Mouse (Mus musculus): ENCODE results near the gene Adnp. TPM values are rescaled to one million over a fixed set of nuclear protein-coding genes. Genes with fewer than 3 reads are reported as not detected.
A peak's percentile ranks its signal among the peaks of the same experiment; 100 is the strongest.

The Adnp gene
- total RNA-seq, 2 experiments from 2014 or later, result 14.4 to 15.6 TPM

DNA sequence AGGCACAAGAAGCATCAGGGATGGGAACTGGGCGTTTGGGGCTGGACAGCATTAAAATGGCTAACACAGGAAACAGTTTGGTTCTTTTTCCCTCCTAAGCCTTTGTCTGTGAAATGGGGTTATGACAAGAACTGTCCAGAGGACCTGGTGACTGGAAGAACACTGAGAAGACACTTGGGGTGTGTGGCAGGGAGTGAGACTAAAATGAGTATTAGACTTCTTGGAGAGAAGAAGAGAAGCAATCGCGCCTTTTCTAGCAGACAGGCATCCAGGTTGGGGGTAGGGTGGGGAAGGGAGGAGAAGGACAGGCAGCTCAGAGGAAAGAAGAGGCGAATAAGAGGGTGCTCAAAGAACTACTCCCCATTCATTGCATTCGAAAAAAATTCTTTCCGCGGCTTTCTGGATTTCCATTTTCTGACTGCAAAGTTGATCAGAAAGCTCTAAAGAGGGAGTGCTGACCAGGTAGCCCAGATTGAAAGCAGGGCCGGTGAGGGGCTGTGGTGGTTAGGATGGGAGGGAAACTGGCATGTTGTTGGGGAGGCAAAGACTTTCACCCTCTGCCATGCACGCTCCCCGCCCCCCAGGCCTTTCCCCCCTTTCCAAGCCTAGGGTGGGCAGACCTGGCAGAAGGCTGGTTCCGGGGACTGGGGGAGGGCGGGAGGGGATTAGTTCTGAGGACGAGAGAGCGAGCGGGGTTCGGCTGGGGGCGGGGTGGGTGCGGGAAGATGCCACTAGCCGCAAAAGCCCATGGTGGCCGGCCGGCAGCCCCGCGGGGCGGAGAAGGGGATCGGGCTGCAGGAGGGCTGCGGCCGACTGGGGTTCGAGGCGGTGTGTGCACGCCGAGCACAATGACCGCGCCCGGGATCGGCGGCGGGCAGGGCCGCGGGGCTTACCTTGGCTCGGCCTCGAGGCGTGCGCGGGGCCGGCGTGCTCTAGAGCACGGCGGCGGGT lies 956 bp downstream of the Adnp start:
- DNase-seq (ENCODE audit: low spot score), result no peak

DNA sequence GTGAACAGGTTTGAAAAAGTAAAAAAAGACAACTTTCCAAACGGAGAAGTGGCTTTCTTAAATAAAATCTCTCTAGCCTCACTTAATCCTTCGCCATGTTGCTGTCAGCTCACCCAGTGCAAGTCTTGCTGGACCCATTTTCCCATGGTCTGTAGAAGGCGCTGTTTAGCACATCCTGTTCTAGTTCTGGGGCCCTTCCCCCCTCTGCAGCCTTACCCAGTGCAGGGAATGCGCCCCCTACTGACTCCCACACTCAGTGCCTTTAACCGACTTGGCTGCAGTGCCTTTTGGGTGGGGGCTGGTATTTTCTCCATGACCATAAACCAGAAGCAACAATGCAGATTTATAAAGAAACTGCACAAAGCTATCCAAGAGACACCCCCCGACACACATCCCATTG lies 1.6 kb downstream of the Adnp start:
- peak; percentile 80 for DNase-seq (ENCODE audit: low spot score)

- DNase-seq (ENCODE audit: low spot score), result no peak
Measured at GRCm38 (mm10) chr2:168204476-168204999, 2.4 kb downstream of the Adnp start.

DNA sequence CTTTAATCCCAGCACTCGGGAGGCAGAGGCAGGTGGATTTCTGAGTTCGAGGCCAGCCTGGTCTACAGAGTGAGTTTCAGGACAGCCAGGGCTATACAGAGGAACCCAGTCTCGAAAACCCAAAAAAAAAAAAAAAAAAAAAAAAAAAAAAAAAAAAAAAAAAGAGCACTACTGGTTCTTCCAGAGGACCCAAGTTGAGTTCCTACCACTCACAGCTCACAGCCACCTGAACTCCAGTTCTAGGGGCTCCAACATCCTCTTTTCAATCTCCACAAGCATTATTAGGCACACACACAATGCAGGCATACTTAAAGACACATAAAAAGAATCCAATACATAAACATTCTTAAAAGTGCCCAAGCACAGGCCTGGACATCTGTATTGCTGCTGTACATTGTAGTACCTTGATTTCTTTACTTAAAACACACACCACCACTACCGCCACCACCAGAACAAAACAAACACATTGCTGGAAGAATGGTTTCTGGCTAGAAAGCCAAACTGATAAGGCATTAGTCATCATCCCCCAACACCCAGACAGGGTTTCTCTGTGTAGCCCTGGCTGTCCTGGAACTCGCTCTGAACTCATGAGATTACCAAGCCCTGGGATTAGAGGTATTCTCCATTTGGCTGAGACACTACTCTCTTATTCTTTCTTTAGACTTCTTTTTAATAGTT lies 6.8 kb downstream of the Adnp start:
- DNase-seq (ENCODE audit: low spot score), result no peak

- DNase-seq (ENCODE audit: low spot score), result no peak
Measured at GRCm38 (mm10) chr2:168199476-168199875, 7.4 kb downstream of the Adnp start.

- no peak for DNase-seq (ENCODE audit: low spot score)
Measured at GRCm38 (mm10) chr2:168198421-168198820, 8.5 kb downstream of the Adnp start.

GRCm38 (mm10) chr2:168195721-168196120 lies 11.2 kb downstream of the Adnp start:
- DNase-seq (ENCODE audit: low spot score), result no peak

DNA sequence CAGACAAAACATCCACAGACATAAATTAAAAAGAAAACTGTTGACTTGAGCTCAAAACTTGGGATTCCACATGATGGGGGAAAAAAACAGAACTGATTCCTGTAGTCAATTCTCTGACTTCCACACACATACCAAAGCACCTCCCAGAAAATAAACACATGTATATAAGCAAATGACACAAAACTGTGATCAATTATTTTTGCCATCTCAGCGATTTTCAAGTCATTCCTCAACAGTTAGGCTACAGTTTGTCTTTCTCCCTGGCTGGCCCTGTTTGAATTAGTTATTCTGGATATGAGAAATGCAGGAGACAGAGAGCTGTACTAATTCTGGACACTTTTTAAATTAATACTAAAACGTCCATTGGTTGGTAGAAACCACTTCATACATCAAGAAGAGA lies 13.2 kb downstream of the Adnp start:
- no peak for DNase-seq (ENCODE audit: low spot score)

GRCm38 (mm10) chr2:168191856-168192255 lies 15.1 kb downstream of the Adnp start:
- DNase-seq (ENCODE audit: low spot score), result no peak

GRCm38 (mm10) chr2:168175946-168176345 lies 31.0 kb downstream of the Adnp start:
- DNase-seq (ENCODE audit: low spot score), result no peak

DNA sequence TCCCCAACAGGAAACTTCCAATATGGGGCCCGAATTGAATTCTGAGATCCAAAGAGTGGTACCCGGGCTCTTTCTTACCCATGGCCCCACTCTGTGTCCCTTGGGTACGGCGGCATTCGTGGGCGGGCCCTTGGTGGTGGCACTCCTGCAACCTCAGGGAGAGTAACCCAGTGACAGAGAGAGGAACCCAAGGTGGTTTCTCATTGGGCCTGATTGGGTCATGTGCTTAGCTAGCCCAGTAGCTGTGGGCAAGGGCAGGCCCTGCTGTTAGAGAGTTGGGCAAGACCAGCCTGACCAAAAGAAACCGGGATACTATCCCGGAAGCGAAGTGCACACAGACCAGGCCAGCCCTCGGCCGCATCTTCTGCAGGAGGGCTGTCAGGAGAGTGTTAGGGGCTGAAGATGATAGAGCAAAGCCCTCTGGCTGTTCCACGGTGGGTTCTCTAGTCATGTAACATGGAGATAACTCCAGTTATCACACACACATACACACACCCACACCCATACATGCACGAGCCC lies 36.7 kb downstream of the Adnp start:
- peak; percentile 63 for DNase-seq (ENCODE audit: low spot score)

DNA sequence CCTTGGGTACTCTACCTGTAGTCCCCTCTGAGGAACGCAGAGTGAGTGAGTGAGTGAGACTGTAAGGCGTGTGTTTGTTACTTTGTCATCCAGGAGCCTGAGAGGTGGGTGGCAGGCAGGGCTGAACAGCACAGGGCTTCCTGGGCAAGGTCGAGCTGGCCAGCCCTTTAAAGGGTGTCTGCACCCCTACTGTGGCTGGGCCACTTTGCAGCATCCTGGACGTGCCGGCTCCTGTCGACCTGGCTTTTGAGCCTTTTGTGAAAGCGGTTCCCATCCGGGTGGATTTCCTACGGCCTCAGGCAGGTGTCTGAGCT lies 37.2 kb downstream of the Adnp start:
- DNase-seq (ENCODE audit: low spot score), result no peak

- no peak for DNase-seq (ENCODE audit: low spot score)
Measured at GRCm38 (mm10) chr2:168168892-168169799, 37.8 kb downstream of the Adnp start.

DNA sequence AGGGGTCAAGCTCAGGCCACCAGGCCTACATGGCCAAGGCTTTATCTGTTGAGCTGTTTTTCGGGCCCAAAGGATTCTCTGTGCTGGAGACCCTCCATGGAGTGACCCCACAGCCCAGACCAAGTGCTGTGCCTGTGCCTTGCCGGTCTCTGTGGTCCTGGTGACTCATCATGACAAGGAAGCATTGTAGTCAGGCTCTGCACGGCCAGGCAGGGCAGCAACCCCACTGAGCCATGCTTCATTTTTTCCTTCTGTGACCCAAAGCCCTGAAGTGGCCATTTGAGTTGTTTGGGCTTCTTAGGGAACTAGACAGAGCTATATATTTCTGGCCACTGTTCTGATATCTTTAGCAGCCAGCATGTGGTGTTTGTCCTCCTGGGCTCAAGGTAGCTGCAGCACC lies 39.1 kb downstream of the Adnp start:
- DNase-seq (ENCODE audit: low spot score), result no peak

- DNase-seq (ENCODE audit: low spot score), result no peak
Measured at GRCm38 (mm10) chr2:168166750-168167460, 40.0 kb downstream of the Adnp start.

- DNase-seq (ENCODE audit: low spot score), result no peak
Measured at GRCm38 (mm10) chr2:168161978-168162377, 44.9 kb downstream of the Adnp start.

DNA sequence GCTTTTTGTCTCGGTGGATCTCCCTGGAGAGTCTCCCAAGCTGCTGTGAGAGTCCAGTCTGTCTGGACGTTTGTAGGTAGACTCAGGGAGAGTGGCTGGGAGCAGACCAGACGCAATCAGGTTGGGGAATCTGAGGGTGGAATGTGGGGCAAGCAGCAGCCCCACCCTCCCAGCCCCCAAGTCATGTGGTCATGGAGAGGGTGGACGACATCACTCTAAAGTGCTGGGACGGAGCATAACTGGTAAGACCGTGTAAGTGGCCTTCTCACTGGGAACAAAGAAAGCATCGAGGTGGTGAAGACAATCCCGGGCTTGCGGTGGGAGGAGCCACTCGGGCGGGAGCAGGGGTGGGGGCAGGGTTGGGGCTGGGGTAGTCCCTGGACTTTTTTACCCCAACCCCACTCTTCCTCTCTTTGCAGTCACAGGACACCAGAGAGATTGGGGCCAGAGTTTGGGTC lies 45.4 kb downstream of the Adnp start:
- no peak for DNase-seq (ENCODE audit: low spot score)

DNA sequence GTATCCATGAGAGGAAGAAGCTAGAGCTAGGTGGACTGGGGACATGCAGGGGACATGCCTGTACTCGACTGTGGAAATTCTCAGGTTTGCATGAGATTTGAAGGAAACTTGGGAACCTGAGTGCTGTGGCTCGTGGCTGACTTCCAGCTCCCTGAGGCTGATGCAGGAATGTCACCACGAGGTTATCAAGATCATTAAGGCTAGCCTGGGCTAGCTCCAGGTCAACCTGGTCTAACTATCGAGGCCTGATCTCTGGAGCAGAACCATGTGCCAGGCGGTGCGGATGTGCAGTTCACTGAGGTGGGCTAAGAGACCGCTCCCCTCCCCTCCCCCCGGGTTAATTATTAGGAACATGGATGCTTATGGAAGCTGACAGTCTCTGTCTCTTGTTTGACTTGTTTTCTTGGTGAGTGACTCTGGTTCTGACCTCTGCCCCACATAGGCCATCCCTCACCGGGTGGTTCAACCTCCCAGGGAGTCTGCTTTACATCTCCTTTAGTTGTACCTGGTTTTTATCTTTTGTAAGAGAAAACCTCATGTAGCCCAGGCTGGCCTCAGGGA lies 46.5 kb downstream of the Adnp start:
- DNase-seq (ENCODE audit: low spot score), result no peak

DNA sequence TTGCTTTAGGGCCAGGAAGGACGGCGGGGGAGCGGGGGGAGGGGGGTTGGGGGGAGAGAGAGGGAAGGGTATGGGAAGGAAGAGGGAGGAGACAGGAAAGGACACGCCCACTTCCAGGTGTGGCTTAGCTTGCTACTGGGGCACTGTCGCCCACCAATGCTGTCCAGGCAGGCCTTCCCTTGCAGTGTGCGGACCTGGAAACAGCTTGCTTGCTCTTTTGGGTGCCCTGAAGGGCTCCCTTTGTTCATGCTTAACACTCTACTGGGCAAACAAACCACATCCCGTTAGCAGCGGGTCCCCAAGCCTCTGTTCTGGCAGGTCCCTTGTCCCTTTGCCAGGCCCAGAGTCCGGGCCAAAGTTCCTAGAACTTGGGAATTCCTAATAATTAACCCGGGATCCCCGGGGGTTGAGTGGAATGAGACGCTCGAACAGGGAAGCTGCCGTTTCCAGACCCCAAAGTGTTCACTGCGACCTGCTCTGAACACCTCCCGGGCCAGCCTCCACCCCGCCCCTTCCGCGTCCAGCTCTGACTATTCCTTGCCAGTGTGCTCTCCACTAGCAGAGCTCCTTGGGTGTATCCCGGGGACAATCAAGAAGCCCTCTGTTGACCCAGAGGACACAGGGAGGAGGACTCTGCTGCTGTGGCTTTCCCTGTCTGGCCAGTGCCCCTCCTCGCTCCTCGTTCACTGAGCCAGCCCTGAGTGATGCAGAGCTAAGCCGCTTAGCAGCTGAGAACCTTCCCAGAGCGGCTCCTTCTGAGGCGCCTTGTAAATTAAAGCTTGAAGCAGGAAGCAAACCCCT lies 47.8 kb downstream of the Adnp start:
- DNase-seq (ENCODE audit: low spot score), result no peak
